Mouse (Mus musculus) c-Kit-negative CD71-positive TER-119-positive erythroid progenitor cells, embryonic 14.5 days (primary cell): Measurements from ENCODE around the gene Col18a1.
A peak's percentile ranks its signal among the peaks of the same experiment; 100 is the strongest.

Experiments used
- DNase-seq: peaks from one replicate; pipeline ENCODE4 v3.0.0-alpha.2; 2013; ENCODE audit warnings: low read depth, low spot score

Col18a1 gene

GRCm38 (mm10) chr10:77165963-77166717 lies at the start of gene Col18a1:
Col18a1 (minus strand) TSS chr10:77166548.
- no peak for DNase-seq

GRCm38 (mm10) chr10:77215641-77216040 lies 49.3 kb upstream of the Col18a1 start:
- DNase-seq: no peak

GRCm38 (mm10) chr10:77214586-77214985 lies 48.2 kb upstream of the Col18a1 start:
- DNase-seq: no peak

GRCm38 (mm10) chr10:77213483-77213882 lies 47.1 kb upstream of the Col18a1 start:
- DNase-seq: no peak

- DNase-seq: no peak
These were observed 46.2 kb upstream of the Col18a1 start for GRCm38 (mm10) chr10:77212354-77213120.

GRCm38 (mm10) chr10:77211116-77211570 lies 44.8 kb upstream of the Col18a1 start:
- DNase-seq: peak; percentile 76

GRCm38 (mm10) chr10:77210666-77211065 lies 44.3 kb upstream of the Col18a1 start:
- DNase-seq: no peak

GRCm38 (mm10) chr10:77209261-77209660 lies 42.9 kb upstream of the Col18a1 start:
- no peak for DNase-seq

GRCm38 (mm10) chr10:77206565-77207079 lies 40.3 kb upstream of the Col18a1 start:
- no peak for DNase-seq

GRCm38 (mm10) chr10:77206134-77206533 lies 39.8 kb upstream of the Col18a1 start:
- DNase-seq: no peak

- DNase-seq: no peak
These were observed 37.6 kb upstream of the Col18a1 start for GRCm38 (mm10) chr10:77203960-77204359.

- no peak for DNase-seq
These were observed 35.6 kb upstream of the Col18a1 start for GRCm38 (mm10) chr10:77201919-77202318.

- no peak for DNase-seq
These were observed 33.9 kb upstream of the Col18a1 start for GRCm38 (mm10) chr10:77200295-77200694.

GRCm38 (mm10) chr10:77199229-77199628 lies 32.9 kb upstream of the Col18a1 start:
- DNase-seq: no peak

GRCm38 (mm10) chr10:77197469-77198209 lies 31.3 kb upstream of the Col18a1 start:
- no peak for DNase-seq

GRCm38 (mm10) chr10:77196676-77197075 lies 30.3 kb upstream of the Col18a1 start:
- DNase-seq: no peak

- no peak for DNase-seq
These were observed 29.8 kb upstream of the Col18a1 start for GRCm38 (mm10) chr10:77196115-77196514.

GRCm38 (mm10) chr10:77193495-77193894 lies 27.1 kb upstream of the Col18a1 start:
- DNase-seq: no peak

- DNase-seq: no peak
These were observed 26.4 kb upstream of the Col18a1 start for GRCm38 (mm10) chr10:77192745-77193144.

GRCm38 (mm10) chr10:77190967-77191915 lies 24.9 kb upstream of the Col18a1 start:
- DNase-seq: no peak

- no peak for DNase-seq
These were observed 21.1 kb upstream of the Col18a1 start for GRCm38 (mm10) chr10:77187427-77187826.
